ENCODE assay signal across 22 mouse cellular contexts in genomic region chr2:68080872-68081280, GRCm38 (mm10).
DNase-seq lines count a peak whose midpoint lies in the region; ATAC-seq lines count a peak whose summit lies in the region.
"Had no signal": no experiment of that assay in that cellular context is flagged by ENCODE, and none has a peak within 500 bp of the region (broad histone marks: within the 10 kb centered on the region; RNA-seq: fewer than 3 reads in every experiment).

No protein-coding gene starts in this region.

- no peak overlapping the region for H3K4me2 ChIP-seq in hindbrain, embryonic 12.5 days (replicated peaks)
- H3K4me2 ChIP-seq in midbrain, embryonic 14.5 days (ENCODE audit: low read length), result no peak overlapping the region
- H3K4me2 ChIP-seq in intestine, embryonic 16.5 days (ENCODE audit: low read depth, low read length), result no peak overlapping the region
- H3K4me2 ChIP-seq: embryonic facial prominence, embryonic 12.5 days; heart, embryonic 13.5 days; hindbrain, embryonic 14.5 days; stomach, embryonic 15.5 days had no signal

- peak; percentile 56; the same call in 1 of the 2 replicates for ATAC-seq in hindbrain, embryonic 12.5 days (ENCODE audit: low FRiP score)
- ATAC-seq in midbrain, embryonic 14.5 days (ENCODE audit: low FRiP score, low TSS enrichment), result peak; percentile 27; the same call in 1 of the 2 replicates
- no peak for ATAC-seq in intestine, embryonic 16.5 days
- ATAC-seq: inflammation-experienced regulatory T-cells, adult 6 months had no signal

- no peak overlapping the region for H3K9ac ChIP-seq in hindbrain, embryonic 12.5 days
- H3K9ac ChIP-seq in midbrain, embryonic 14.5 days (replicated peaks; ENCODE audit: low read length), result no peak overlapping the region
- no peak overlapping the region for H3K9ac ChIP-seq in intestine, embryonic 16.5 days (ENCODE audit: low read depth, low read length)
- H3K9ac ChIP-seq: embryonic facial prominence, embryonic 12.5 days; heart, embryonic 13.5 days; hindbrain, embryonic 14.5 days; stomach, embryonic 15.5 days had no signal

- no peak overlapping the region for H3K27ac ChIP-seq in hindbrain, embryonic 12.5 days
- H3K27ac ChIP-seq in hindbrain, embryonic 10.5 days, result no peak overlapping the region
- H3K27ac ChIP-seq in midbrain, embryonic 14.5 days (replicated peaks; ENCODE audit: low read depth, low read length), result no peak overlapping the region
- H3K27ac ChIP-seq in intestine, embryonic 16.5 days (ENCODE audit: low read length), result no peak overlapping the region
- H3K27ac ChIP-seq: embryonic facial prominence, embryonic 12.5 days; heart, embryonic 13.5 days; hindbrain, embryonic 14.5 days; macrophage; stomach, embryonic 15.5 days had no signal

- no peaks in the 10 kb centered on the region for H3K27me3 ChIP-seq in hindbrain, embryonic 12.5 days
- H3K27me3 ChIP-seq in hindbrain, embryonic 10.5 days (ENCODE audit: insufficient read depth, poor library complexity, severe bottlenecking), result no peaks in the 10 kb centered on the region
- no peaks in the 10 kb centered on the region for H3K27me3 ChIP-seq in midbrain, embryonic 14.5 days (ENCODE audit: control insufficient read depth, insufficient read depth, low read length)
- H3K27me3 ChIP-seq in intestine, embryonic 16.5 days (replicated peaks; ENCODE audit: control insufficient read depth, insufficient read depth, low read length), result no peaks in the 10 kb centered on the region
- H3K27me3 ChIP-seq: embryonic facial prominence, embryonic 12.5 days; heart, embryonic 13.5 days; stomach, embryonic 15.5 days had no signal

- no peak overlapping the region for H3K4me3 ChIP-seq in hindbrain, embryonic 12.5 days
- no peak overlapping the region for H3K4me3 ChIP-seq in hindbrain, embryonic 10.5 days
- H3K4me3 ChIP-seq in midbrain, embryonic 14.5 days (replicated peaks; ENCODE audit: low read depth, low read length), result no peak overlapping the region
- H3K4me3 ChIP-seq in intestine, embryonic 16.5 days (ENCODE audit: low read length), result no peak overlapping the region
- H3K4me3 ChIP-seq: embryonic facial prominence, embryonic 12.5 days; heart, embryonic 13.5 days; stomach, embryonic 15.5 days had no signal

- no peaks in the 10 kb centered on the region for H3K9me3 ChIP-seq in hindbrain, embryonic 12.5 days (replicated peaks)
- H3K9me3 ChIP-seq in hindbrain, embryonic 10.5 days, result no peaks in the 10 kb centered on the region
- no peaks in the 10 kb centered on the region for H3K9me3 ChIP-seq in midbrain, embryonic 14.5 days (ENCODE audit: control insufficient read depth, low read length)
- no peaks in the 10 kb centered on the region for H3K9me3 ChIP-seq in intestine, embryonic 16.5 days (ENCODE audit: control insufficient read depth, low read length)
- H3K9me3 ChIP-seq: embryonic facial prominence, embryonic 12.5 days; heart, embryonic 13.5 days; stomach, embryonic 15.5 days had no signal

- no peaks in the 10 kb centered on the region for H3K4me1 ChIP-seq in hindbrain, embryonic 12.5 days
- 0 out of 2 replicates have a peak, but pooled peaks cover 4% of the 10 kb centered on the region for H3K4me1 ChIP-seq in hindbrain, embryonic 10.5 days (replicated peaks)
- no peaks in the 10 kb centered on the region for H3K4me1 ChIP-seq in midbrain, embryonic 14.5 days (ENCODE audit: control insufficient read depth, insufficient read depth, low read length)
- H3K4me1 ChIP-seq in intestine, embryonic 16.5 days (ENCODE audit: control insufficient read depth, insufficient read depth, low read length), result no peaks in the 10 kb centered on the region
- H3K4me1 ChIP-seq: embryonic facial prominence, embryonic 12.5 days; heart, embryonic 13.5 days; stomach, embryonic 15.5 days had no signal

- H3K36me3 ChIP-seq in hindbrain, embryonic 12.5 days, result no peaks in the 10 kb centered on the region
- H3K36me3 ChIP-seq in hindbrain, embryonic 10.5 days, result no peaks in the 10 kb centered on the region
- no peaks in the 10 kb centered on the region for H3K36me3 ChIP-seq in midbrain, embryonic 14.5 days (ENCODE audit: control insufficient read depth, insufficient read depth, low read length)
- H3K36me3 ChIP-seq in intestine, embryonic 16.5 days (ENCODE audit: control insufficient read depth, insufficient read depth, low read length), result no peaks in the 10 kb centered on the region
- H3K36me3 ChIP-seq: embryonic facial prominence, embryonic 12.5 days; heart, embryonic 13.5 days; stomach, embryonic 15.5 days had no signal

- peak; percentile 17 for DNase-seq in cerebellum, adult 9-10 months
- DNase-seq in cerebellum, adult 18-20 months, result no peak
- no peak for DNase-seq in hindbrain, embryonic 10.5 days (ENCODE audit: low spot score)
- DNase-seq in Muller cell, postnatal 12 days (ENCODE audit: inconsistent ontology term), result peak; percentile 11
- peak; percentile 13 for DNase-seq in midbrain, embryonic 14.5 days
- DNase-seq: adrenal gland, postnatal 14 days; cerebellum, adult 11-12 months; cerebellum, postnatal 25 days; gastrocnemius, postnatal 25 days; heart, adult 18-20 months; heart, postnatal 14 days; kidney, adult 9 months; thymus, adult 2 months; thymus, postnatal 4 days had no signal

Comparison
In these comparisons a context has a peak if more than half of its experiments do, and no peak if none do; other contexts are left out.
1. DNase-seq: peak in cerebellum, adult 9-10 months (single experiment), Muller cell, postnatal 12 days (single experiment) and midbrain, embryonic 14.5 days (single experiment); none in cerebellum, adult 18-20 months (0 of 2) and hindbrain, embryonic 10.5 days (single experiment).